9 mouse cellular contexts compared by ENCODE assay signal in genomic region chr16:18777101-18778080, GRCm38 (mm10). TPM values are rescaled to one million over a fixed set of nuclear protein-coding genes. Genes with fewer than 3 reads are reported as not detected.
DNase-seq lines count a peak whose midpoint lies in the region; ATAC-seq and TF ChIP-seq lines count a peak whose summit lies in the region.
"Had no signal": no experiment of that assay in that cellular context is flagged by ENCODE, and none has a peak within 500 bp of the region (broad histone marks: within the 10 kb centered on the region; RNA-seq: fewer than 3 reads in every experiment).

No protein-coding gene starts in this region.

- DNase-seq in gastrocnemius, postnatal 14 days, result peak; percentile 28
- DNase-seq in gastrocnemius, postnatal 10 days, result no peak
- DNase-seq in heart, postnatal 4 days, result peak; percentile 17
- DNase-seq in liver, embryonic 14.5 days (ENCODE audit: low read depth in 3 of 3, low spot score in 3 of 3), result no peak
- DNase-seq in retina, embryonic 14.5 days (ENCODE audit: low spot score), result peak; percentile 47
- DNase-seq in gastrocnemius, postnatal 4 days (ENCODE audit: low spot score in 2 of 2), result no peak
- DNase-seq in c-Kit-positive CD71-positive TER-119-positive erythroid progenitor cells, embryonic 14.5 days (ENCODE audit: low spot score), result no peak

- H3K4me1 ChIP-seq in liver, embryonic 14.5 days (replicated peaks; ENCODE audit: control insufficient read depth in 2 of 2, insufficient read depth in 2 of 2, low read length in 1 of 2), result no peaks in the 10 kb centered on the region

- H3K4me2 ChIP-seq in liver, embryonic 14.5 days (ENCODE audit: low read depth), result peak overlapping the region; percentile 31; the same call in 1 of the 2 replicates

- H3K4me3 ChIP-seq in liver, embryonic 14.5 days (ENCODE audit: insufficient read depth in 1 of 2, low read depth in 2 of 2, low read length in 2 of 2), result peak overlapping the region; percentile 11 to 31; a peak in 2 of 4 replicates

- H3K9me3 ChIP-seq in liver, embryonic 14.5 days (ENCODE audit: control insufficient read depth, low read length), result no peaks in the 10 kb centered on the region

- intact Hi-C loops in gastrocnemius, postnatal 14 days (cut with DNase I; ENCODE audit: low total_unique reads), result no loop called here

- no peak overlapping the region for H3K27ac ChIP-seq in liver, embryonic 14.5 days

- peaks cover 45% of the 10 kb centered on the region for H3K27me3 ChIP-seq in liver, embryonic 14.5 days (ENCODE audit: control insufficient read depth, insufficient read depth, low read length)
- H3K27me3 ChIP-seq: CH12.LX had no signal

- ATAC-seq in common myeloid progenitor, adult 5-6 weeks (replicated peaks; ENCODE audit: low read depth, poor library complexity, severe bottlenecking), result peak; percentile 31
- ATAC-seq in liver, embryonic 14.5 days (ENCODE audit: insufficient read depth), result no peak; the same call in 1 of the 2 replicates

- WGBS in liver, embryonic 14.5 days (ENCODE audit: insufficient replicate concordance), result 3% methylated on average over 80 of the region's 80 CpGs

- TF ChIP-seq EP300 in liver, embryonic 14.5 days (IDR thresholded peaks at IDR 0.05; ENCODE audit: low read depth), result no peak

- no peak overlapping the region for H3K9ac ChIP-seq in liver, embryonic 14.5 days (replicated peaks)

- no peak for TF ChIP-seq CTCF in liver, embryonic 14.5 days (IDR thresholded peaks at IDR 0.05; ENCODE audit: low read depth)

- peaks cover 14% of the 10 kb centered on the region for H3K36me3 ChIP-seq in liver, embryonic 14.5 days (replicated peaks; ENCODE audit: control insufficient read depth, insufficient read depth, low read depth)

RNA-seq across cellular contexts. Expression of gene Cldn5, which starts 0.7 kb away (rescaled TPM):
- total RNA-seq in gastrocnemius, postnatal 14 days (2021), result 10 to 100 TPM; 31.4 to 38.9 TPM
- total RNA-seq in gastrocnemius, postnatal 10 days (2021), result 10 to 100 TPM; 42.8 to 43.1 TPM
- total RNA-seq in common myeloid progenitor, adult 5-6 weeks (2017), result not detected in 2 replicates
- 10 to 100 TPM; 85.2 to 89.4 TPM for total RNA-seq in heart, postnatal 4 days (2021)
- polyA plus RNA-seq in liver, embryonic 14.5 days (2012; rRNA removed), result 6.5 and 6.6 TPM in 2 replicates
- 6.1 and 6.2 TPM in 2 replicates for polyA plus RNA-seq in liver, embryonic 14.5 days (2014; fragmentation: Nextera tagmentation; extraction: Ambion mirVana)
- total RNA-seq in gastrocnemius, postnatal 4 days (2021), result 10 to 100 TPM; 47.8 to 59.5 TPM
- total RNA-seq: CH12.LX had no signal

RNA-seq across cellular contexts. Expression of gene Ufd1, which starts 34.2 kb away (rescaled TPM):
- 10 to 100 TPM; 44.4 to 48.9 TPM for total RNA-seq in gastrocnemius, postnatal 14 days (2021)
- total RNA-seq in gastrocnemius, postnatal 10 days (2021), result 10 to 100 TPM; 49.2 to 52.9 TPM
- 48.2 and 70.9 TPM in 2 replicates for total RNA-seq in common myeloid progenitor, adult 5-6 weeks (2017)
- total RNA-seq in heart, postnatal 4 days (2021), result 10 to 100 TPM; 73.1 to 76.0 TPM
- 14.6 and 19.3 TPM in 2 replicates for polyA plus RNA-seq in liver, embryonic 14.5 days (2012; rRNA removed)
- polyA plus RNA-seq in liver, embryonic 14.5 days (2014; fragmentation: Nextera tagmentation; extraction: Ambion mirVana), result 29.8 and 32.3 TPM in 2 replicates
- total RNA-seq in gastrocnemius, postnatal 4 days (2021), result 10 to 100 TPM; 55.4 to 68.1 TPM

RNA-seq across cellular contexts. Expression of gene Cdc45, which starts 34.4 kb away (rescaled TPM):
- total RNA-seq in gastrocnemius, postnatal 14 days (2021), result 1 to 10 TPM; 2.4 to 2.6 TPM
- total RNA-seq in gastrocnemius, postnatal 10 days (2021), result 1 to 10 TPM; 4.2 to 5.5 TPM
- 63.1 and 65.1 TPM in 2 replicates for total RNA-seq in common myeloid progenitor, adult 5-6 weeks (2017)
- 10 to 100 TPM; 23.6 to 24.0 TPM for total RNA-seq in heart, postnatal 4 days (2021)
- polyA plus RNA-seq in liver, embryonic 14.5 days (2012; rRNA removed), result 40.7 and 45.8 TPM in 2 replicates
- polyA plus RNA-seq in liver, embryonic 14.5 days (2014; fragmentation: Nextera tagmentation; extraction: Ambion mirVana), result 40.6 and 45.4 TPM in 2 replicates
- total RNA-seq in gastrocnemius, postnatal 4 days (2021), result 10 to 100 TPM in 1 of 2 experiments, 1 to 10 TPM in 1; 9.5 to 10.5 TPM

RNA-seq across cellular contexts. Expression of gene 2510002D24Rik, which starts 59.0 kb away (rescaled TPM):
- total RNA-seq in gastrocnemius, postnatal 14 days (2021), result 10 to 100 TPM; 13.8 to 14.3 TPM
- 10 to 100 TPM; 18.3 to 19.6 TPM for total RNA-seq in gastrocnemius, postnatal 10 days (2021)
- 26.1 and 34.9 TPM in 2 replicates for total RNA-seq in common myeloid progenitor, adult 5-6 weeks (2017)
- 10 to 100 TPM; 18.8 to 20.8 TPM for total RNA-seq in heart, postnatal 4 days (2021)
- polyA plus RNA-seq in liver, embryonic 14.5 days (2012; rRNA removed), result 20.5 and 23.6 TPM in 2 replicates
- 10.1 and 11.0 TPM in 2 replicates for polyA plus RNA-seq in liver, embryonic 14.5 days (2014; fragmentation: Nextera tagmentation; extraction: Ambion mirVana)
- total RNA-seq in gastrocnemius, postnatal 4 days (2021), result 10 to 100 TPM; 14.9 to 15.9 TPM

RNA-seq across cellular contexts. Expression of gene Gm28539, which starts 59.0 kb away (rescaled TPM):
- total RNA-seq in gastrocnemius, postnatal 14 days (2021), result 1 to 10 TPM; 1.3 to 2.1 TPM
- 1 to 10 TPM; 4.8 to 5.5 TPM for total RNA-seq in gastrocnemius, postnatal 10 days (2021)
- not detected in 2 replicates for total RNA-seq in common myeloid progenitor, adult 5-6 weeks (2017)
- under 1 TPM; 0.09 to 0.52 TPM for total RNA-seq in heart, postnatal 4 days (2021)
- polyA plus RNA-seq in liver, embryonic 14.5 days (2012; rRNA removed), result not detected in 2 replicates
- not detected in 2 replicates for polyA plus RNA-seq in liver, embryonic 14.5 days (2014; fragmentation: Nextera tagmentation; extraction: Ambion mirVana)
- total RNA-seq in gastrocnemius, postnatal 4 days (2021), result 1 to 10 TPM; 4.2 TPM

Comparison
In these comparisons a context has a peak if more than half of its experiments do, and no peak if none do; other contexts are left out.
1. DNase-seq: peak in gastrocnemius, postnatal 14 days (single experiment), heart, postnatal 4 days (single experiment) and retina, embryonic 14.5 days (single experiment); none in gastrocnemius, postnatal 10 days (single experiment), liver, embryonic 14.5 days (0 of 3), gastrocnemius, postnatal 4 days (0 of 2) and c-Kit-positive CD71-positive TER-119-positive erythroid progenitor cells, embryonic 14.5 days (single experiment).
2. RNA of gene Cldn5, which starts 0.7 kb away (total RNA-seq): 85.2 to 89.4 TPM in heart, postnatal 4 days, 47.8 to 59.5 TPM in gastrocnemius, postnatal 4 days, 42.8 to 43.1 TPM in gastrocnemius, postnatal 10 days and 31.4 to 38.9 TPM in gastrocnemius, postnatal 14 days; not detected in common myeloid progenitor, adult 5-6 weeks; every median in the first group is over 10 times any median in the second.